Mouse (Mus musculus) embryonic facial prominence, embryonic 15.5 days (tissue): ENCODE results near the gene Epb41. TPM values are rescaled to one million over a fixed set of nuclear protein-coding genes. Genes with fewer than 3 reads are reported as not detected.
A peak's percentile ranks its signal among the peaks of the same experiment; 100 is the strongest.

Source experiments
- ATAC-seq: fragments of 200-750 bp; cut with Nextera tagmentation; 2 replicates; pipeline ENCODE4 v1.8.0; 2017; ENCODE audit warnings: low read depth, moderate TSS enrichment; ENCODE audit not compliant: insufficient number of reproducible peaks, low FRiP score, low TSS enrichment
- H3K27ac ChIP-seq: fragments of 300-500 bp; sonication (generic); replicated peaks from 2 replicates; pipeline ENCODE4 v1.5.1; 2015; ENCODE audit warnings: mild to moderate bottlenecking, inconsistent platforms
- H3K27me3 ChIP-seq: fragments of 300-500 bp; sonication (generic); 2 replicates; pipeline ENCODE4 v1.6.1; 2015; ENCODE audit warnings: inconsistent platforms
- H3K36me3 ChIP-seq: fragments of 300-500 bp; sonication (generic); 2 replicates; pipeline ENCODE4 v1.6.1; 2015; ENCODE audit warnings: mild to moderate bottlenecking, inconsistent platforms
- H3K4me1 ChIP-seq: fragments of 300-500 bp; sonication (generic); 2 replicates; pipeline ENCODE4 v1.6.1; 2015; ENCODE audit warnings: inconsistent platforms
- H3K4me2 ChIP-seq: fragments of 300-500 bp; sonication (generic); replicated peaks from 2 replicates; pipeline ENCODE4 v1.6.1; 2015; ENCODE audit warnings: mild to moderate bottlenecking, inconsistent platforms
- H3K4me3 ChIP-seq: fragments of 300-500 bp; sonication (generic); replicated peaks from 2 replicates; pipeline ENCODE4 v1.5.1; 2015; ENCODE audit warnings: mild to moderate bottlenecking, inconsistent platforms
- H3K9ac ChIP-seq: fragments of 300-500 bp; sonication (generic); 2 replicates; pipeline ENCODE4 v1.6.1; 2015; ENCODE audit warnings: inconsistent platforms
- H3K9me3 ChIP-seq: fragments of 300-500 bp; sonication (generic); replicated peaks from 2 replicates; pipeline ENCODE4 v1.6.1; 2016; ENCODE audit warnings: inconsistent platforms
- WGBS: fragments of 180-500 bp; shearing (Covaris S2); methylation state at CpG from one replicate; pipeline ENCODE4 v1.1.7; 2015; 5-methylcytosine and 5-hydroxymethylcytosine counted together
- polyA plus RNA-seq: library from polyadenylated mRNA; unstranded; fragments of >200 nt; fragmentation: Nextera tagmentation; extraction: Ambion mirVana; gene quantifications from 2 replicates; pipeline ENCODE4 v1.2.1, GENCODE M21; 2015

The Epb41 gene
- polyA plus RNA-seq, 1 experiment from 2014 or later, result 58.0 TPM

DNA sequence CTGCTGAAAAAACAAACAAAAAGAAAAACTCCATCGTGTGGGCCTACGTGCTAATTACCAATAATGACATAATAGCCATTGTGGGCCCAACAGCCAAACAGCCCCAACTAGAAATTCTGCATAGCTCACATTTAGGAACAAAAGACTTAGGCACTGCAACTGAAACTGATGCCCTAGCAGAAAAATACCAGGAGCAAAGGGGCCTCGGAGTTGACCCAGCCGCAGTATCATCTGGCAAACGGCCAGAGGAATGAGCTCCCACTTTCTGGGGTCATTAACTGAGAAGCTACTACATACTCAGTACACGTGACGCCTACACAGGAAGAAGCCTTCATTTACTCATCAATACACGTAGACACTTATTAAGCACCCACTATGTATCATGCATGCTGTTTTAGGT is 12.8 kb downstream of the Epb41 start:
- H3K36me3 ChIP-seq, result no peaks in the 10 kb centered on the region
- no peaks in the 10 kb centered on the region for H3K27me3 ChIP-seq
- no peak overlapping the region for H3K4me2 ChIP-seq
- H3K4me1 ChIP-seq, result peaks cover 12% of the 10 kb centered on the region
- H3K4me3 ChIP-seq, result no peak overlapping the region
- ATAC-seq, result no peak
- H3K27ac ChIP-seq, result peak overlapping the region; percentile 1; the same call in 1 of the 2 replicates
- 51% methylated on average over 8 of the region's 8 CpGs for WGBS
- no peak overlapping the region for H3K9ac ChIP-seq
- H3K9me3 ChIP-seq, result no peaks in the 10 kb centered on the region

DNA sequence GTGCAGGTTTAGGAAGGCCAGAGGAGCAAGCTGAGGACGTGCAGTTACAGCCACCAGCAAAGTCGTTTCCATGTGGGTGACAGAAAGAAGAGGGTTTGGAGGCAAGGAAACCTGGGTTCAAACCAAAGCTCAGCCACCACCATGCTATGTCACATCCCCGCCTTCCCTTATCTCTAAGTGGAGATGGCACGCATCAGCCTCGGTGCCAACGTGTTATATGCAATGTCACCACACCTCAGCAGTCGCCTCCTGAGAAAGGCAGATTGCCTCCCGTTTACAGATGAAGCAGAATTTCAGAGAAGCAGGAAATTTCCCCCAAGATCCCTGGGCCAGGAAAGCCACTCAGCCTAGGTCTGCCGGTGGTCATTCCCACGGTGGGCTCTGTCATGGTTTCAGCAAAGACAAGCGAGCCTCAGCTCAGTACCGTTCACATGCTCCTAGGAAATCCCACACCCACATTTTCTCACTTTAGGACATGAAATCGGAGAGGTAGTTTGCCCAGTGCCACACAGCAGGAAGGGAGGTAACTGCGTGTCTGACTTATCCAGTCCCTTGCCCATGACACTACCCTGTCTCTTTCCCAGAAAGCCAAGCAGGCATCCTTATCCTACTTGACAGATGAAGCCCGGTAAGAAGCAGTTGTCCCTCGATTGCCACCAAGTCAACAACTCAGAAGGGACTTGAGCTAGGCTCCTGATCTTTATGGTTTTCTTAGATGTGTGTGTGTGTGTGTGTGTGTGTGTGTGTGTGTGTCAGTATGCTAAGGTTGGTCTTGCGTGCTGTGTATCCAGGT is 14.9 kb downstream of the Epb41 start:
- Histone ChIP-seq H3K4me2 (no peak overlapping the region), H3K27me3 (no peaks in the 10 kb centered on the region), H3K4me1 (0 out of 2 replicates have a peak, but pooled peaks cover 3% of the 10 kb centered on the region), H3K9me3 (no peaks in the 10 kb centered on the region), H3K36me3 (no peaks in the 10 kb centered on the region), H3K27ac (no peak overlapping the region), H3K9ac (no peak overlapping the region), H3K4me3 (no peak overlapping the region)
- ATAC-seq, result no peak
- WGBS, result 65% methylated on average over 17 of the region's 17 CpGs

- H3K36me3 ChIP-seq, result no peaks in the 10 kb centered on the region
- WGBS, result 91% methylated on average over 2 of the region's 2 CpGs
- no peaks in the 10 kb centered on the region for H3K27me3 ChIP-seq
- ATAC-seq, result no peak
- H3K27ac ChIP-seq, result no peak overlapping the region
- no peaks in the 10 kb centered on the region for H3K9me3 ChIP-seq
- no peak overlapping the region for H3K4me2 ChIP-seq
- no peak overlapping the region for H3K9ac ChIP-seq
- 0 out of 2 replicates have a peak, but pooled peaks cover 3% of the 10 kb centered on the region for H3K4me1 ChIP-seq
- no peak overlapping the region for H3K4me3 ChIP-seq
These were observed 15.6 kb downstream of the Epb41 start for GRCm38 (mm10) chr4:132059541-132059940.

DNA sequence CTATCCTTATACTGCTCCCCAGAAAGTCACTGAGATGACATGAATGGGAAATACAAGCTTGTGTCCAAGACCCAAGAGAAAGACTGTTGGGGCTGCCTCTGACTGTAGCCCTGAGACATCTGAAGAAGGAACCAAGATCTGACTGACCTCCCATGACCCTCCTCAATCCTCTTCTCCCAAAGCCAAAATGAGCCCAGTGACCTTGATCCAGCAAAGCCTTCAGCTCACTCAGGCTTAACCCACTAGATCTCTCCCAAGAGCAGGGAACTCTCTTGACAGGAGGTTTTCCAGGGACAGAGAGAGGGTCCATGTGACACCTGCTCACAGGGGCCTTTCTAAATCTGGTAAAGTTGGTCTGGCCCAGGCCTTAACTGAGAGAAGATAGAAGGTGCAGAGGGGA is 17.8 kb downstream of the Epb41 start:
- ATAC-seq, result no peak
- Histone ChIP-seq H3K27me3 (no peaks in the 10 kb centered on the region), H3K4me2 (no peak overlapping the region)

DNA sequence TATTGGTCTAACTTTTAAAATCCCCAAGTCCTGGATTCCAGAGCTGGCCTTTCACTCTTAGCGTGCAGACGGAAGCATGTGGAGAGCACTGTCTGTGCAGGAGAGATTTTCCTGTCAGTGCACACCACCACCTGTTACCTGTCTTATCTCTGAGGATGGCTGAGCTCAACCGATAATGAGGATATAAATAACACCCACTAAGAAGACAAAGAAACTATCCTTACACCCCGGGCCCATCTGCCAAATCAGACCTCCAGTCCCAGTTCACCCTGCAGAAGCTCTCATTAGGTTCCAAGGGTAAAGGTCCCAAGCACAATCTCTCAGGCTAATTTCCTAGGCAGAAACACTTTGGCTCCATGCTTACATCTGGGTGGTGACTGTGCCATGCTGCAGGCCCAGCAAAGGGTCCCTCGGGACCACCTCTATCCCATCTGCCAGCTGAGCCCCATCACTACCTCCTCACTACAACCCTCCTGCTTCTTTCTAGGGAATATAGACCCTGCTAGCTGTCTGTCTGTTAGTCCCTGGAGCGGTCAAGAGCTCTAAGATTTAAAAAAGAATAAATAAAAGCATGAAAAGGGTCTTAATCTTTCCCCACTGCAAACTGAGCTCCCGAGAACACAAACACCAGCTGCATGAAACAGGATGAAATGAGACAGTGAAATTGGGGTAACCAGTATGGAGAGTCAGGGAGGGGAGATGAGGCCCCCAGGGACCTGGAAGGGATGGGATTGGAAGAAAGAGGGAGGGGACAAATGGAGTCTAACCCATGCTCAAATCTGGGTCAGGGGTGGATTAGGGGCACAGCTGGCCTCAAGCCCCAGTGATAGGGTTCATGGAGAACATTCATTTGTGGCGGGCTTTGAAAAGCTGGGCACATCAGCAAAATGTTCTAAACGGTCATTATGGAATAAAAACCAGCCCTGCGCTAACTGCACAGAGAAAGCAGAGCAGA is 23.5 kb downstream of the Epb41 start:
- 67% methylated on average over 10 of the region's 10 CpGs for WGBS
- Histone ChIP-seq H3K9me3 (no peaks in the 10 kb centered on the region), H3K9ac (no peak overlapping the region), H3K4me3 (no peak overlapping the region), H3K27me3 (no peaks in the 10 kb centered on the region), H3K4me1 (peaks cover 12% of the 10 kb centered on the region), H3K36me3 (no peaks in the 10 kb centered on the region), H3K4me2 (no peak overlapping the region), H3K27ac (no peak overlapping the region)
- no peak for ATAC-seq

More for the DNA sequence above, 17.8 kb downstream of the Epb41 start:
- Histone ChIP-seq H3K4me3 (no peak overlapping the region), H3K27ac (no peak overlapping the region), H3K9ac (no peak overlapping the region), H3K9me3 (no peaks in the 10 kb centered on the region), H3K4me1 (0 out of 2 replicates have a peak, but pooled peaks cover under 1% of the 10 kb centered on the region), H3K36me3 (no peaks in the 10 kb centered on the region)

GRCm38 (mm10) chr4:132049549-132050200 is 25.4 kb downstream of the Epb41 start:
- H3K4me1 ChIP-seq, result peaks cover 12% of the 10 kb centered on the region
- no peaks in the 10 kb centered on the region for H3K9me3 ChIP-seq
- H3K27me3 ChIP-seq, result no peaks in the 10 kb centered on the region
- peak overlapping the region; percentile 94 for H3K4me3 ChIP-seq
- ATAC-seq, result no peak
- no peaks in the 10 kb centered on the region for H3K36me3 ChIP-seq
- peak overlapping the region; percentile 93 for H3K4me2 ChIP-seq
- no peak overlapping the region for H3K9ac ChIP-seq
- 9% methylated on average over 14 of the region's 15 CpGs for WGBS
- H3K27ac ChIP-seq, result no peak overlapping the region

GRCm38 (mm10) chr4:132048995-132049404 is 26.1 kb downstream of the Epb41 start:
- Histone ChIP-seq H3K4me3 (peak overlapping the region; percentile 94), H3K4me2 (peak overlapping the region; percentile 93), H3K27ac (peak overlapping the region; percentile 86), H3K27me3 (no peaks in the 10 kb centered on the region), H3K9me3 (no peaks in the 10 kb centered on the region), H3K4me1 (peaks cover 18% of the 10 kb centered on the region), H3K9ac (peak overlapping the region; percentile 77), H3K36me3 (no peaks in the 10 kb centered on the region)
- WGBS, result under 1% methylated on average over 24 of the region's 46 CpGs
- peak; percentile 99 for ATAC-seq

- peak overlapping the region; percentile 77 for H3K9ac ChIP-seq
- H3K27me3 ChIP-seq, result no peaks in the 10 kb centered on the region
- peak overlapping the region; percentile 94 for H3K4me3 ChIP-seq
- H3K4me1 ChIP-seq, result peaks cover 22% of the 10 kb centered on the region
- WGBS, result under 1% methylated on average over 80 of the region's 95 CpGs
- no peaks in the 10 kb centered on the region for H3K9me3 ChIP-seq
- H3K4me2 ChIP-seq, result peak overlapping the region; percentile 93
- H3K36me3 ChIP-seq, result no peaks in the 10 kb centered on the region
- peak; percentile 56 for ATAC-seq
- H3K27ac ChIP-seq, result peak overlapping the region; percentile 86
These were observed 26.8 kb downstream of the Epb41 start for GRCm38 (mm10) chr4:132048011-132048991.

DNA sequence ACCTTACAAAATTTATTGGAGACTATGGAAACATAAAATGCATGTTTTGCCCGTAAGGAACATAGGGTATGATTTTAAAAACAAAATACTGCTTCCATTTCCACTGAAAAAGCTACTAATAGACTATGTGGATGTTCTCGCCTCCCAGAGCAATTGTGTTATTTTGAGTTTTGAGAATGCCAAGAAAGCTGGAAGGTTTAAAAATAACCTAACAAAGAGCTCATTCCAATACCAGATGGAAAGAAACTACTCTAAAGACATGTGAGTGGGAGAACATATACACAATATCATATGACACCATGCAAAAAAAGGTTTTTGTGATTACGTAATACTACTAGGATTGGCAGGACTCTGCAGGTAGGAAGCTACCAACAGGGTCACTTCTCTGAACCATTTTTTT is 31.4 kb downstream of the Epb41 start:
- H3K36me3 ChIP-seq, result no peaks in the 10 kb centered on the region
- 52% methylated on average over 3 of the region's 3 CpGs for WGBS
- H3K9ac ChIP-seq, result no peak overlapping the region
- ATAC-seq, result no peak
- no peak overlapping the region for H3K4me2 ChIP-seq
- H3K9me3 ChIP-seq, result no peaks in the 10 kb centered on the region
- no peak overlapping the region for H3K4me3 ChIP-seq
- peaks cover 21% of the 10 kb centered on the region for H3K4me1 ChIP-seq
- H3K27me3 ChIP-seq, result no peaks in the 10 kb centered on the region
- no peak overlapping the region for H3K27ac ChIP-seq
